Mouse (Mus musculus): ENCODE data around the gene Cd55b.
"Not testable (repeated sequence)": the region's sequence is repeated elsewhere in the genome, so short reads cannot be mapped to it uniquely, and the experiment has no call there.

Cd55b gene

DNA sequence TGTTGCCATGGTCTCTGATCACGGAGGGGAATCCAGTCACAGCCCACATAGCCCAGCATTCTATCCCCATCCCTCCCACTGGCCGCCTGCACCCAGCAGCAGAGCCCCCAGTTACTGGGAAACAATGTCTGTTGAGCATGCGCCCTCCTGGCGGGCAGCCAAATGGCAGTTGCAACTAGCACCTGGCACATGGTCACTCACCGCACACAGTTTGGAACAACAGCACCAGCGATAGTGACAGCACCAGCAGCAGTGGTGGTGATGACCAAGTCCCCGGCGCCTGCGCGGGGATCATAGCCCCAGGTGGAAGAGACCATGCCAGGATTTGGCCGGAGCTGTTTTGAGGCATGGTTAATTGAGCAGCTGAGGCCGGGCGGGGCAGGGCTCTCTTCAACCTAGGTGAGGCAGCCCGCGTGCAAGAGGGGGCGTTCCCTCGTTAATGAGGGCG is at the start of gene Cd55b:
TSS of gene Cd55b (minus strand) at position 346 of the 448 bp plus-strand sequence.
- no peak for DNase-seq (ENCODE audit: low read depth, low spot score)

GRCm38 (mm10) chr1:130470074-130470473 is 47.3 kb upstream of the Cd55b start:
- no peak for DNase-seq (ENCODE audit: low read depth, low spot score)

GRCm38 (mm10) chr1:130467453-130467852 is 44.6 kb upstream of the Cd55b start:
- no peak for DNase-seq (ENCODE audit: low read depth, low spot score)

DNA sequence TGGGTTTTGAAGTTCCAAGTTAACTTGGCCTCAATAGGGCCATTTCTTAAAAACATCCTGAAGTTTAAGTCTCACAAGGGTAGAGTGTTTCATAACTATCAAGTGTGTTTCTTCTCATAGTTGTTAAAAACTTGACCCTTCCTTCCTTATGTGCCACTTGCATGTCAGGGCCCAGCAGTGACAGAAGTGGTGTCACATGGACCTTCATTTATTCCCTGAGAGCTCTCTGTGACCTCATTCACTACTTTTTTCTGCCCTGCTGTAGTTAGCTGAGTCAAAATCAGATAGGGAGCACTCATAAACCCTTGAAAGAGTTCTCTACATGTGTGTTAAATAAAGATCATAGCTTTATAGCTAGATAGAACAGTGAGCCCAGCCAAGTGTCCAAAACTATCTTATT is 41.4 kb upstream of the Cd55b start:
- no peak for DNase-seq (ENCODE audit: low read depth, low spot score)

DNA sequence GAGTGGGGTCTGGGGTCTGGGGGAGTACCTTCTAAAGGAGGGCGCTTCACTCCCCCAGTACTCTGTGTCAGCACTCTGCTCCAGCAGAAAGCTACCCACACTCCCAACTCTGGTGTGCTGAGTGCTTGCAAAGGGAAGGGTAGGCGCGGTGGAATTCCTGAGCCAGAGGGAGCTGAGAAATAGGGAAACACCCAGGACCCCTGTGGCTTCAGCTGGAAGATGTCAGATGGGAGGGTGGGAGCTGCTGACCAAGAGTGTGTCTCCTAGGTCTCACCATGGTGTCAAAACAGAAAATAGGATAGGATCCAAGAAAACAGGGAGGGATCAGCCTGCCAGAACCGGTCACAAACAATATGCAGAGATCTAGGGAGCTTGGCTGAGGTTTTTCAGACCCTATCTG is 40.1 kb upstream of the Cd55b start:
- DNase-seq (ENCODE audit: low read depth, low spot score): no peak

- DNase-seq (ENCODE audit: low read depth, low spot score): peak; percentile 37
Observed at GRCm38 (mm10) chr1:130462084-130462861, 39.5 kb upstream of the Cd55b start, which contains the start of gene Cd55. TSS of gene Cd55 (minus strand) at chr1:130462744.

DNA sequence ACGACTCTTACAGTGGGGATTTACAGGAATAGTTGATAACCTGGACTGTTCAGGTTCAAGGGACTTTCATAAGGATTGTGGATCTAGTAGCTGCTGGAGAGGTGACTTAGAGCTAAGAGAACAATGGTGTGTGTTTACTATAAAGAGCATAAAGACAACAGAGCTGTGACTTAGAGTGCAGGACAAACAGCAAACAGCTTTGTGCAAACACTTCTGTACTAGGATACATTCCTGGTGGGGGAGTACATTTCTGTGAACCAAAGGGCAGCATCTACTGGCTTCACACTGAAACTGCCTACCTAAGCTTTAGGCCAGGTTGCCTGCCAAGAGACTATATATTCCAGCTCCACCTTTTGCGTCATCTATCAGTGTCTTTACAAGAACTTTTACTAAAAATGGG is 32.3 kb upstream of the Cd55b start:
- DNase-seq (ENCODE audit: low read depth, low spot score): no peak

GRCm38 (mm10) chr1:130442930-130443329 is 20.1 kb upstream of the Cd55b start:
- DNase-seq (ENCODE audit: low read depth, low spot score): not testable (repeated sequence)

GRCm38 (mm10) chr1:130430920-130431319 is 8.1 kb upstream of the Cd55b start:
- DNase-seq (ENCODE audit: low read depth, low spot score): no peak

DNA sequence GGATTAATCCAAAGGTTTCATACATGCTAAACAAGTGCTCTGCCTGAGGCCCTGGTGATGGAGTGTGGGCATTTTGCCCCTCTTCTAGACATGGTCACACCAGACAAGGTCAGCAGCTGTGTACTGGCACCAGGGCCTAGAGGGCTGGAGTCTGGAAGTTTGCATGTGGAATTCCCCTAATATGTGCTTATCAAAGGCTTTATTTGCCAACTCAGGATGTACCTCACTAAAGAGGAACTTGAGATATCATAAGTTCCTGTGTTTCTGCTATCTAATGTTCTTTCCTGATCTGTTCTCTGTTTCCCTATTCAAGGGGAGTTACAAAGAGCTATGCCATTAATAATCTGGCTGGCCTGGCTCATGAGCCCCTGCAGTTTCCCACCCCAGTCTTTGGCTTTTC is 5.9 kb upstream of the Cd55b start:
- not testable (repeated sequence) for DNase-seq (ENCODE audit: low read depth, low spot score)

- DNase-seq (ENCODE audit: low read depth, low spot score): not testable (repeated sequence)
Observed at GRCm38 (mm10) chr1:130427175-130427853, 4.5 kb upstream of the Cd55b start.

DNA sequence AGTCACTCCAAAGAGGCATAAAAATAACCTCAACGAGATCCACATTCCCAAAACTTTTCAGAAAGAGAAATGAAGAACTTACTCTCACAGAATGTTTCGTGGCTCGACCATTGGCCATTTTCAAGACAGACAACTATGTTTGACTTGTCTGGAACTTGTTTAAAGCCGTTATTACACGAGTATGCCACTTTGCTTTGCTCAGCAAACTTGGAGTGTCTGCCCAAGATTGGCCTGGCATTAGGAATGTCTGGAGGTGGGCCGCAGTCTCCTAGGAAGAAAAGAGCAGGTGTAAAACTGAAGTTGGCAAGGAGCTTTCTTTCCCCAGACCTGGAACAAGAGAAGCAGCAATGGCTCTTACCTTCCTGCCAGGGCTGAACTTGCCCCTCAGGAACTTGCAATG is 776 bp downstream of the Cd55b start:
- not testable (repeated sequence) for DNase-seq (ENCODE audit: low read depth, low spot score)

DNA sequence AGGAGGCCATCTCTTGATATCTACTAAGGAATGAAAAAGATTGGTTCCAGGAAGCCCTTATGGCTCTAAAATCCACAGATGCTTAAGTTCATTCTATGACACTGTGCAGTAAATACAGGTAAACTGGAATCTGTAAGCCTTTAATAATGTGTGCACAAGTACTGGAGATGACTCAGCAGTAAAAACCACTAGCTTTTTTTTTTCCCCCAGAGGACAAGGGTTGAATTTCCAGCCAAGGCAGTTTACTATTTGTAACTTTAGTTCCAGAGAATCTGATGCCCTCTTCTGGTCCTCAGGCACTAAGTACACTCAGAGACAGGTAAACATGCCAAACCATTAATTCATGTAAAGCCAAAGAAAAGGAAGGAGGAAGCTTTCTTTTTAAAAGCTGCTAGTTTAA is 25.7 kb downstream of the Cd55b start:
- DNase-seq (ENCODE audit: low read depth, low spot score): peak; percentile 26

DNA sequence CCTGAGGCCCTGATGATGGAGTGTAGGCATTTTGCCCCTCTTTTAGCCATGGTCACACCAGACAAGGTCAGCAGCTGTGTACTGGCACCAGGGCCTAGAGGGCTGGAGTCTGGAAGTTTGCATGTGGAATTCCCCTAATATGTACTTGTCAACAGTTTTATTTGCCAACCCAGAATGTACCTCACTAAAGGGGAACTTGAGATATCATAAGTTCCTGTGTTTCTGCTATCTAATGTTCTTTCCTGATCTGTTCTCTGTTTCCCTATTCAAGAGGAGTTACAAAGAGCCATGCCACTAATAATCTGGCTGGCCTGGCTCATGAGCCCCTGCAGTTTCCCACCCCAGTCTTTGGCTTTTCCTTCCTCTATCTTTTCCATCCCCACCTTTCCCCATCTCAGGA is 35.5 kb downstream of the Cd55b start:
- DNase-seq (ENCODE audit: low read depth, low spot score): not testable (repeated sequence)

DNA sequence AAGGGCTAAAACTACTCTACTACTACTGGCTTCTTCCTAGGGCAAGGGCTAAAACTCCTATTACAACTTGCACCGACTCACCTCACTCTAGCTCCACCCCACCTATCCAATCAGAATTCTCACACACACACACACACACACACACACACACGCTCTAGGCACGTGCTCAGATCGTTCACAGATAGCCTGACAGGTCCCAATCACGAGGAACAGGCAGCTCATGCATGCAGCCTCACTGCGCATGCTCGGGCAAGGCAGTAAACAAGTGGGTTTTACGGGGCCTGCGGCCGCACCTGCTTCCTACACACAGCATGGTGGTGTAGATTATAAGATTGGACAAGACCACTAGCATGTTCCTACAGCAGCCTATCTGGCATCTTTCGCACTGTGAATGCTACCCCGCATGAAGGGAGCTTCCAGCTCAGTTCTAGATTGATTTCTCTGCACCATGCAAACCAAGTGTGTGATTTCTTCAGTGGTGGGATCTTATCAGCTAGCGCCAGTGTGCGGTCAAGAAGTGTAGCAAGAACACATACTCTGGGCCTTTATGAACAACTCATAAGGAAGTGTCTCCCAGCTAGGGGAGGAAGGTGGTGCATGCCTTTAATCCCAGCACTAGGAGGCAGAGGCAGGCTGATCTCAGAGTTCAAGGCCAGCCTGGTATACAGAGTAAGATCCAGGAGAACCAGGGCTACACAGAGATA is 44.9 kb downstream of the Cd55b start:
- DNase-seq (ENCODE audit: low read depth, low spot score): no peak

DNA sequence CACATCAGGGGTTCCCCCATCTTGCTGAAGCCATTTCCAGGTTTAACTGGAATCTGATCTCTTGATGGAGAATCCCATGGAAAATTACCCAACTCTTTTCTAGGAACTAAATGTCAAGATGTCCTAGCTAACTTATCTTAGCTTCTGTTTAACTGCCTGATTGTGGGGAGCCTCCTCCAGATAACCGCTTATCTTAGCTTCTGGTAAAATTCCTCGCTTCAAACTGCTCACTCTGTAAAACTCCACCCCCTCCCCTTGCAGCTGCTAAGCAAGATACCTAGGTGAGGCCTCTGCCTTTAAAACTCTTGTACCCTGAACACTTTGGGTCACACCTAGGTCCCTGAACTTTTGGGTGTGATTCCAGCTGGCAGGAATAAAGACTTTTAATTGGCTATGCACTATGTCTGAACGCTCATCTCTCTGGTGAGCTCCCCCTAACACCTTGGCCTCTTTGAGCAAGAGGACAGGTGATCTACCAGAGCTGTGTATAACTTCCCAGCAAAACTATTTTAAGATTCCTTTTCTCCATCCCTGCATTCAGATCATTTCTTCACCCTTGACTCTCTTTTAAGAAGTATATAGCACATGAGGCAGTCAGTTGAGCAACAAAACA is 48.5 kb downstream of the Cd55b start:
- no peak for DNase-seq (ENCODE audit: low read depth, low spot score)

GRCm38 (mm10) chr1:130373398-130374083 is 49.3 kb downstream of the Cd55b start:
- DNase-seq (ENCODE audit: low read depth, low spot score): no peak

GRCm38 (mm10) chr1:130371895-130372528 is 50.8 kb downstream of the Cd55b start:
- DNase-seq (ENCODE audit: low read depth, low spot score): peak; percentile 77

- no peak for DNase-seq (ENCODE audit: low read depth, low spot score)
Observed at GRCm38 (mm10) chr1:130371291-130371690, 51.5 kb downstream of the Cd55b start.

GRCm38 (mm10) chr1:130350077-130350635 is 72.7 kb downstream of the Cd55b start:
- peak; percentile 61 for DNase-seq (ENCODE audit: low read depth, low spot score)
